Mouse (Mus musculus) forebrain, embryonic 13.5 days (tissue): ENCODE results near the gene Pitx2. TPM values are rescaled to one million over a fixed set of nuclear protein-coding genes. Genes with fewer than 3 reads are reported as not detected.

Source experiments
- ATAC-seq: fragments of 200-750 bp; cut with Nextera tagmentation; 2 replicates; pipeline ENCODE4 v1.8.0; 2017
- H3K27ac ChIP-seq: fragments of 300-500 bp; sonication (generic); 2 replicates; pipeline ENCODE4 v1.5.1; 2015; ENCODE audit warnings: inconsistent platforms, mild to moderate bottlenecking, moderate library complexity
- H3K27me3 ChIP-seq: fragments of 300-500 bp; sonication (generic); 2 replicates; pipeline ENCODE4 v1.6.1; 2015; ENCODE audit warnings: mild to moderate bottlenecking, inconsistent platforms
- H3K36me3 ChIP-seq: fragments of 300-500 bp; sonication (generic); 2 replicates; pipeline ENCODE4 v1.6.1; 2015; ENCODE audit warnings: mild to moderate bottlenecking, inconsistent platforms; ENCODE audit not compliant: poor library complexity, severe bottlenecking
- H3K4me1 ChIP-seq: fragments of 300-500 bp; sonication (generic); 2 replicates; pipeline ENCODE4 v1.6.1; 2015; ENCODE audit warnings: inconsistent platforms
- H3K4me2 ChIP-seq: fragments of 300-500 bp; sonication (generic); 2 replicates; pipeline ENCODE4 v1.6.1; 2015; ENCODE audit warnings: inconsistent platforms, mild to moderate bottlenecking, moderate library complexity
- H3K4me3 ChIP-seq: fragments of 300-500 bp; sonication (generic); 2 replicates; pipeline ENCODE4 v1.5.1; 2015; ENCODE audit warnings: mild to moderate bottlenecking, inconsistent platforms
- H3K9ac ChIP-seq: fragments of 300-500 bp; sonication (generic); 2 replicates; pipeline ENCODE4 v1.6.1; 2015; ENCODE audit warnings: mild to moderate bottlenecking, inconsistent platforms
- H3K9me3 ChIP-seq: fragments of 300-500 bp; sonication (generic); replicated peaks from 2 replicates; pipeline ENCODE4 v1.6.1; 2016; ENCODE audit warnings: inconsistent platforms
- WGBS: fragments of 180-500 bp; shearing (Covaris S2); methylation state at CpG from one replicate; pipeline ENCODE4 v1.1.7; 2015; 5-methylcytosine and 5-hydroxymethylcytosine counted together
- polyA plus RNA-seq: library from polyadenylated mRNA; unstranded; fragments of >200 nt; fragmentation: Nextera tagmentation; extraction: Ambion mirVana; gene quantifications from 2 replicates; pipeline ENCODE4 v1.2.1, GENCODE M21; 2015

Pitx2 gene
- polyA plus RNA-seq, 1 experiment from 2014 or later = 7.2 TPM

- peaks cover 90% of the 10 kb centered on the region for H3K27me3 ChIP-seq
- ATAC-seq = no peak
- no peak overlapping the region for H3K9ac ChIP-seq
- no peak overlapping the region for H3K27ac ChIP-seq
- peaks cover 16% of the 10 kb centered on the region for H3K4me1 ChIP-seq
- no peaks in the 10 kb centered on the region for H3K9me3 ChIP-seq
- no peaks in the 10 kb centered on the region for H3K36me3 ChIP-seq
- H3K4me2 ChIP-seq = no peak overlapping the region
- H3K4me3 ChIP-seq = no peak overlapping the region
- 3% methylated on average over 12 of the region's 12 CpGs for WGBS
Measured at GRCm38 (mm10) chr3:129195816-129196549, 3.7 kb upstream of the Pitx2 start.

- no peak overlapping the region for H3K4me2 ChIP-seq
- H3K4me1 ChIP-seq = peaks cover 16% of the 10 kb centered on the region
- H3K4me3 ChIP-seq = no peak overlapping the region
- ATAC-seq = no peak
- no peak overlapping the region for H3K27ac ChIP-seq
- WGBS = 0% methylated on average over 10 of the region's 10 CpGs
- H3K9ac ChIP-seq = no peak overlapping the region
- H3K36me3 ChIP-seq = no peaks in the 10 kb centered on the region
- peaks cover 90% of the 10 kb centered on the region for H3K27me3 ChIP-seq
- H3K9me3 ChIP-seq = no peaks in the 10 kb centered on the region
Measured at GRCm38 (mm10) chr3:129196550-129196919, 3.1 kb upstream of the Pitx2 start.

GRCm38 (mm10) chr3:129197035-129197434 lies 2.6 kb upstream of the Pitx2 start:
- Histone ChIP-seq H3K27ac (no peak overlapping the region), H3K4me2 (no peak overlapping the region), H3K4me3 (no peak overlapping the region), H3K9me3 (no peaks in the 10 kb centered on the region), H3K36me3 (no peaks in the 10 kb centered on the region), H3K9ac (no peak overlapping the region), H3K4me1 (peaks cover 16% of the 10 kb centered on the region), H3K27me3 (peaks cover 90% of the 10 kb centered on the region)
- no peak for ATAC-seq
- under 1% methylated on average over 13 of the region's 13 CpGs for WGBS

GRCm38 (mm10) chr3:129197786-129198626 lies 1.7 kb upstream of the Pitx2 start:
- no peaks in the 10 kb centered on the region for H3K9me3 ChIP-seq
- H3K27me3 ChIP-seq = peaks cover 90% of the 10 kb centered on the region
- H3K4me1 ChIP-seq = peaks cover 20% of the 10 kb centered on the region
- no peak overlapping the region for H3K9ac ChIP-seq
- ATAC-seq = no peak
- H3K4me3 ChIP-seq = no peak overlapping the region
- H3K36me3 ChIP-seq = no peaks in the 10 kb centered on the region
- WGBS = 1% methylated on average over 16 of the region's 16 CpGs
- H3K4me2 ChIP-seq = no peak overlapping the region
- H3K27ac ChIP-seq = no peak overlapping the region

GRCm38 (mm10) chr3:129198627-129198903 lies 1.1 kb upstream of the Pitx2 start:
- WGBS = 1% methylated on average over 11 of the region's 11 CpGs
- Histone ChIP-seq H3K4me2 (no peak overlapping the region), H3K4me3 (no peak overlapping the region), H3K36me3 (no peaks in the 10 kb centered on the region), H3K9me3 (no peaks in the 10 kb centered on the region), H3K9ac (no peak overlapping the region), H3K4me1 (peaks cover 25% of the 10 kb centered on the region), H3K27me3 (peaks cover 90% of the 10 kb centered on the region), H3K27ac (no peak overlapping the region)
- no peak for ATAC-seq

- Histone ChIP-seq H3K36me3 (no peaks in the 10 kb centered on the region), H3K4me1 (peaks cover 31% of the 10 kb centered on the region), H3K27ac (no peak overlapping the region), H3K27me3 (peaks cover 94% of the 10 kb centered on the region), H3K9me3 (no peaks in the 10 kb centered on the region), H3K4me2 (peak overlapping the region; percentile 65), H3K9ac (no peak overlapping the region), H3K4me3 (peak overlapping the region; percentile 39)
- ATAC-seq = 0 out of 2 replicates have a peak, but pooled peaks have one; percentile 4
- WGBS = 0% methylated on average over 16 of the region's 16 CpGs
Measured at GRCm38 (mm10) chr3:129199160-129199608, 494 bp upstream of the Pitx2 start.

GRCm38 (mm10) chr3:129200501-129200890 lies 818 bp downstream of the Pitx2 start:
- no peak overlapping the region for H3K27ac ChIP-seq
- no peak overlapping the region for H3K9ac ChIP-seq
- WGBS = 1% methylated on average over 9 of the region's 9 CpGs
- no peaks in the 10 kb centered on the region for H3K9me3 ChIP-seq
- H3K4me1 ChIP-seq = peaks cover 32% of the 10 kb centered on the region
- H3K27me3 ChIP-seq = peaks cover 95% of the 10 kb centered on the region
- peak overlapping the region; percentile 39; the same call in 1 of the 2 replicates for H3K4me3 ChIP-seq
- ATAC-seq = no peak
- H3K36me3 ChIP-seq = no peaks in the 10 kb centered on the region
- peak overlapping the region; percentile 65 for H3K4me2 ChIP-seq

- Histone ChIP-seq H3K36me3 (no peaks in the 10 kb centered on the region), H3K4me2 (no peak overlapping the region), H3K9me3 (no peaks in the 10 kb centered on the region), H3K27ac (no peak overlapping the region), H3K4me1 (peaks cover 32% of the 10 kb centered on the region), H3K4me3 (no peak overlapping the region), H3K9ac (no peak overlapping the region), H3K27me3 (peaks cover 96% of the 10 kb centered on the region)
- WGBS = under 1% methylated on average over 3 of the region's 3 CpGs
- ATAC-seq = no peak
Measured at GRCm38 (mm10) chr3:129201156-129201555, 1.5 kb downstream of the Pitx2 start.

- no peak for ATAC-seq
- Histone ChIP-seq H3K9ac (no peak overlapping the region), H3K9me3 (no peaks in the 10 kb centered on the region), H3K27me3 (peaks cover 94% of the 10 kb centered on the region), H3K4me3 (no peak overlapping the region), H3K4me2 (no peak overlapping the region), H3K36me3 (no peaks in the 10 kb centered on the region), H3K27ac (no peak overlapping the region), H3K4me1 (peaks cover 32% of the 10 kb centered on the region)
- WGBS = 2% methylated on average over 11 of the region's 11 CpGs
Measured at GRCm38 (mm10) chr3:129201681-129202255, 2.1 kb downstream of the Pitx2 start.

GRCm38 (mm10) chr3:129202871-129203740 lies 3.4 kb downstream of the Pitx2 start:
- Histone ChIP-seq H3K9ac (no peak overlapping the region), H3K36me3 (no peaks in the 10 kb centered on the region), H3K4me1 (peaks cover 32% of the 10 kb centered on the region), H3K27ac (no peak overlapping the region), H3K27me3 (peaks cover 94% of the 10 kb centered on the region), H3K4me2 (peak overlapping the region; percentile 14; the same call in 1 of the 2 replicates), H3K9me3 (no peaks in the 10 kb centered on the region), H3K4me3 (peak overlapping the region; percentile 6; the same call in 1 of the 2 replicates)
- ATAC-seq = no peak
- under 1% methylated on average over 36 of the region's 36 CpGs for WGBS

- Histone ChIP-seq H3K4me3 (peak overlapping the region; percentile 42), H3K36me3 (no peaks in the 10 kb centered on the region), H3K4me2 (peak overlapping the region; percentile 82), H3K9me3 (no peaks in the 10 kb centered on the region), H3K4me1 (peaks cover 32% of the 10 kb centered on the region), H3K27me3 (peaks cover 95% of the 10 kb centered on the region), H3K27ac (no peak overlapping the region), H3K9ac (peak overlapping the region; percentile 6; the same call in 1 of the 2 replicates)
- ATAC-seq = peak; percentile 26
- WGBS = under 1% methylated on average over 35 of the region's 35 CpGs
Measured at GRCm38 (mm10) chr3:129203761-129204440, 4.2 kb downstream of the Pitx2 start.
